Comparison of ENCODE assay signal across 11 mouse cellular contexts in the genomic region with DNA sequence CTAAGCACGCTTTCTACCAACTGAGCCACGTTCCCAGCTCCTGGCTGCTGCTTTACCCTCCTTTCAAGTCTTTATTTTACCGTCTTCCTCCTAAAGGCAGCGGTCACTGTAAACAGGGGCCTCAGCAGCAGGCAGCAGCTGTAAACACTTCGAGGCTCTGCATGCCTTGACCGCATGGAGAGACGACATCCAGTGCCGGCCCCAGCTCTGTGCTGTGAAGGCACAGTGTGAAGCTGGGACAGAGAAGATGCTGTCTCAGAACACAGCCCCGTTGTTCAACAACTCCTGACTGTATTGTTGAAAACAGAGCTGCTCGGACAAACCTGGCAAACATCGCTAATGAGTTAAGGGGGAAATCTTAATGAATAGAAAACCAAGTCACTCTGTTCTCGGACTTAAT. TPM values are rescaled to one million over a fixed set of nuclear protein-coding genes. Genes with fewer than 3 reads are reported as not detected.
DNase-seq lines count a peak whose midpoint lies in the region; ATAC-seq lines count a peak whose summit lies in the region.
"Had no signal": no experiment of that assay in that cellular context is flagged by ENCODE, and none has a peak within 500 bp of the region (broad histone marks: within the 10 kb centered on the region; RNA-seq: fewer than 3 reads in every experiment).

No protein-coding gene starts in this region.

- peak; percentile 10 to 13 for DNase-seq in frontal cortex, postnatal 10 days (ENCODE audit: low spot score in 2 of 2)
- DNase-seq in frontal cortex, adult 2 months (ENCODE audit: extremely low spot score in 1 of 2, low spot score in 1 of 2): no peak
- DNase-seq in retina, postnatal 1 day: peak; percentile 71
- no peak for DNase-seq in cerebellum, adult 9-10 months

- H3K27ac ChIP-seq in midbrain, embryonic 12.5 days (replicated peaks): no peak overlapping the region
- no peak overlapping the region for H3K27ac ChIP-seq in midbrain, embryonic 13.5 days
- no peak overlapping the region for H3K27ac ChIP-seq in hindbrain, embryonic 13.5 days
- no peak overlapping the region for H3K27ac ChIP-seq in liver, embryonic 12.5 days

- 0 out of 2 replicates have a peak overlapping the region, but pooled peaks have one; percentile 4 for H3K9ac ChIP-seq in midbrain, embryonic 12.5 days (replicated peaks)
- no peak overlapping the region for H3K9ac ChIP-seq in midbrain, embryonic 13.5 days (replicated peaks)
- no peak overlapping the region for H3K9ac ChIP-seq in hindbrain, embryonic 13.5 days
- H3K9ac ChIP-seq in liver, embryonic 12.5 days: no peak overlapping the region

- H3K4me2 ChIP-seq in midbrain, embryonic 12.5 days (replicated peaks): no peak overlapping the region
- H3K4me2 ChIP-seq in midbrain, embryonic 13.5 days (replicated peaks): no peak overlapping the region; the same call in 1 of the 2 replicates
- peak overlapping the region; percentile 22; the same call in 1 of the 2 replicates for H3K4me2 ChIP-seq in hindbrain, embryonic 13.5 days
- no peak overlapping the region for H3K4me2 ChIP-seq in liver, embryonic 12.5 days

- no peak for ATAC-seq in midbrain, embryonic 12.5 days (ENCODE audit: low FRiP score, low read depth)
- ATAC-seq in midbrain, embryonic 13.5 days: no peak
- ATAC-seq in hindbrain, embryonic 13.5 days (ENCODE audit: low FRiP score): no peak
- ATAC-seq in liver, embryonic 12.5 days: no peak
- ATAC-seq: Patski had no signal

- H3K27me3 ChIP-seq in midbrain, embryonic 12.5 days: no peaks in the 10 kb centered on the region
- no peaks in the 10 kb centered on the region for H3K27me3 ChIP-seq in midbrain, embryonic 13.5 days
- no peaks in the 10 kb centered on the region for H3K27me3 ChIP-seq in hindbrain, embryonic 13.5 days
- no peaks in the 10 kb centered on the region for H3K27me3 ChIP-seq in liver, embryonic 12.5 days (replicated peaks)
- H3K27me3 ChIP-seq: megakaryocyte, embryonic 14.5 days; Patski had no signal

- H3K4me1 ChIP-seq in midbrain, embryonic 12.5 days: peaks cover 10% of the 10 kb centered on the region
- H3K4me1 ChIP-seq in midbrain, embryonic 13.5 days (replicated peaks): peaks cover 9% of the 10 kb centered on the region
- peaks cover 11% of the 10 kb centered on the region for H3K4me1 ChIP-seq in hindbrain, embryonic 13.5 days (replicated peaks)
- no peaks in the 10 kb centered on the region for H3K4me1 ChIP-seq in liver, embryonic 12.5 days

- H3K36me3 ChIP-seq in midbrain, embryonic 12.5 days: no peaks in the 10 kb centered on the region
- H3K36me3 ChIP-seq in midbrain, embryonic 13.5 days: no peaks in the 10 kb centered on the region
- no peaks in the 10 kb centered on the region for H3K36me3 ChIP-seq in hindbrain, embryonic 13.5 days
- no peaks in the 10 kb centered on the region for H3K36me3 ChIP-seq in liver, embryonic 12.5 days

- no peak overlapping the region for H3K4me3 ChIP-seq in midbrain, embryonic 12.5 days
- no peak overlapping the region for H3K4me3 ChIP-seq in midbrain, embryonic 13.5 days (replicated peaks)
- no peak overlapping the region for H3K4me3 ChIP-seq in hindbrain, embryonic 13.5 days
- no peak overlapping the region for H3K4me3 ChIP-seq in liver, embryonic 12.5 days
- H3K4me3 ChIP-seq: erythroblast, embryonic 14.5 days had no signal

- 37% methylated on average over 12 of the region's 12 CpGs for WGBS in midbrain, embryonic 12.5 days
- 34% methylated on average over 12 of the region's 12 CpGs for WGBS in midbrain, embryonic 13.5 days
- WGBS in hindbrain, embryonic 13.5 days: 20% methylated on average over 12 of the region's 12 CpGs
- WGBS in liver, embryonic 12.5 days (ENCODE audit: insufficient replicate concordance): 58% methylated on average over 12 of the region's 12 CpGs

- no peaks in the 10 kb centered on the region for H3K9me3 ChIP-seq in midbrain, embryonic 12.5 days
- H3K9me3 ChIP-seq in midbrain, embryonic 13.5 days: no peaks in the 10 kb centered on the region
- H3K9me3 ChIP-seq in hindbrain, embryonic 13.5 days: no peaks in the 10 kb centered on the region
- no peaks in the 10 kb centered on the region for H3K9me3 ChIP-seq in liver, embryonic 12.5 days (replicated peaks)

RNA-seq across cellular contexts. Expression of a gene that starts 30.6 kb away (rescaled TPM):
- 7.5 and 10.9 TPM in 2 replicates for polyA plus RNA-seq in frontal cortex, adult 2 months (2012; rRNA removed)
- polyA plus RNA-seq in midbrain, embryonic 12.5 days (2016; fragmentation: Nextera tagmentation; extraction: Ambion mirVana): 28.2 and 28.5 TPM in 2 replicates
- polyA plus RNA-seq in midbrain, embryonic 13.5 days (2015; fragmentation: Nextera tagmentation; extraction: Ambion mirVana): 40.5 and 41.3 TPM in 2 replicates
- polyA plus RNA-seq in hindbrain, embryonic 13.5 days (2015; fragmentation: Nextera tagmentation; extraction: Ambion mirVana): 52.9 and 55.6 TPM in 2 replicates
- polyA plus RNA-seq in liver, embryonic 12.5 days (2016; fragmentation: Nextera tagmentation; extraction: Ambion mirVana): 5.0 and 5.4 TPM in 2 replicates

Comparison
In these comparisons a context has a peak if more than half of its experiments do, and no peak if none do; other contexts are left out.
1. DNase-seq: peak in frontal cortex, postnatal 10 days (2 of 2) and retina, postnatal 1 day (single experiment); none in frontal cortex, adult 2 months (0 of 2) and cerebellum, adult 9-10 months (single experiment).